Mouse (Mus musculus) liver, adult 2 months (tissue): ENCODE measurements around the gene Stmn1.

Experiments
- CTCF ChIP-seq: fragments of 200-500 bp; IDR thresholded peaks from 2 replicates; pipeline ENCODE4 v1.5.1; 2011; ENCODE audit warnings: low read depth, low read length, control low read depth
- POLR2A ChIP-seq: fragments of 200-500 bp; IDR thresholded peaks from 2 replicates; pipeline ENCODE4 v1.6.1; 2011; ENCODE audit warnings: low read length, control low read depth; ENCODE audit not compliant: insufficient read depth; ENCODE audit errors: extremely low read depth

- TF ChIP-seq POLR2A (no peak), CTCF (no peak)
Measured at GRCm38 (mm10) chr4:134451484-134451883, 16.6 kb upstream of the Stmn1 start.
